Mouse (Mus musculus): ENCODE data around the gene Egfem1. TPM values are rescaled to one million over a fixed set of nuclear protein-coding genes. Genes with fewer than 3 reads are reported as not detected.

The Egfem1 gene
- polyA plus RNA-seq, 1 experiment from 2014 or later = 0.07 TPM

DNA sequence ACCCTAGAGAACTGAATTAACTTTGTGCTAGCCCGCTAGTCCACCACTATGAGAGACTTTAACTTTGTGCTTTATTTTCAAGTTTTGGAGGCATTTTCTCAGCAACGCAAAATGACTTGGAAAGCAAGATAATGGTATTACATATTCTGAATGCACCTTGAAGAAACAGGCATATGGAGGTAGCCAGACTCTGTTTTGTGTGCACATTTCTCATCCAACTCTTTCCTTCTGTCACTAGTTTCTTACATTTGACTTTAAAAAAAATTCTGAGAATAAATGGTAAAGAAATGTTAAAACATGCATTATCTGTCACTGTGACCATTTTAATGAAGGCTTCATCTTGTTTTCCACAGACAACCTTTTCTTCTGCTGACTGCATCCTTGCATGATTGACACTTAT, 339.8 kb downstream of the Egfem1 start:
- H3K4me1 ChIP-seq = no peaks in the 10 kb centered on the region
- H3K4me3 ChIP-seq = no peak overlapping the region
- WGBS (ENCODE audit: insufficient replicate concordance) = 68% methylated on average over 2 of the region's 2 CpGs
- H3K9ac ChIP-seq = no peak overlapping the region
- H3K27ac ChIP-seq = no peak overlapping the region
- no peaks in the 10 kb centered on the region for H3K9me3 ChIP-seq (replicated peaks)
- H3K4me2 ChIP-seq = no peak overlapping the region
- no peaks in the 10 kb centered on the region for H3K27me3 ChIP-seq (replicated peaks)
- no peaks in the 10 kb centered on the region for H3K36me3 ChIP-seq
- ATAC-seq = no peak

DNA sequence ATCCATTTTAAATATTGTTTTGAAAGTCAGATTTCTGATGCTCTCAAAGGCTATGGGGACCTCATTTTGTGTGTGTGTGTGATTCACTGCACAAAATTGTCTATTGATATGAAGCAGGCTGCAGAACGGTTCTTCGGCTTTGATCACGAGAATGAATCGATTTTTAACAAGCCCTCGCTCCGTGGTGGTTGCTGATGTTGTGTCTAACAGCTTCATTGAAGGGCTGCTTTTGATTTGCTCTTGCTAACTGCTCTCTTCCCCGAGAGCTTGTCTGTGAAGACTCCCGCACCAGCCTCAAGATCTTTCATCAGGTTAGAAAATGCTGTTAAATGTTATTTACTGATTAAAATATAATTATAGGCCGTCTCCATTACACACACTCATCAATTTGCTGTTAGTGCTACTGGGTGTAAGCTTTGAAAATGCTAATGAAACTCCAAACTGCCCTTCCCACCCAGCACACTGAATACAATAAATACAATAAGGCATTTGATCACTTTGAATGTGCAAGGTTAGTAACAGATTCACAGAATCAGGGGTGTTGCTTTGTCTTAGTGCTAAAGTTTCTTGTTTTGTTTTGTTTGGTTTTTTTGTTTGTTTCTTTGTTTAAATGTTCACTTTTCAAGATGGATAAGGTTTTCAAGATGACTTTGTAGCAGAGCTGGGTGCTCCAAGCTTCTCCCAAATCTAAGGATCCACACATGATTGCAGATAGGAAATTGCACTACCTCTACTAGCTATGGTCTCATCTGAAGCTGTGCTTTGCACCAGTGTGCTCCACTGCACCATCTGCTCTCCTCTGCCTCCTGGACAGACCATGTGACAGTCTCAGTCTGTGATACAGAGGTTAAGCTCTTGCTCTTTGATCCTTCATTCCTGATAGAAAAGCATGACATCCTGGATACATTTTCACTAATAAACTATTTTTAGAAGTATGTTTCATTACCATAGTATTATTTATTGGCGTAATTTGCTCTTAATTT, 350.6 kb downstream of the Egfem1 start:
- no peaks in the 10 kb centered on the region for H3K9me3 ChIP-seq (replicated peaks)
- H3K9ac ChIP-seq = no peak overlapping the region
- WGBS (ENCODE audit: insufficient replicate concordance) = 73% methylated on average over 10 of the region's 10 CpGs

DNA sequence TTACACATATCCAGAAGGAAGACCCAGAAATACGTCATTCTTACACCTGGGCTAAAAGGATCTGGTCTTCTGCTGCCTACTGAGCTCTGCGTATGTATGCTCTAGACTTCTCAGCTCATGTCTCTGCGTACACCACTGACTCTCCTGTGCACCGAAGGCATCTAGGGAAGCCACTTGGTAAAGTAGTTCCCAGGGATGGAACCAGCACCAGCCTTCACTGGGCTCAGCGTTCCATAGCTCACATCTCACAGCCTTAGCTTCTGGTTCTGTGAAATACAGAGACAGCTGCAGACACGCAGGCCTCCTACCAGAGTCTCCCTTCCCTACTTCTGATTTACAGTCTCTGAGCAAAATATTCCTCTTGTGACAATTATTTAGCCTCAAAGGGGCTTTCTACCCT, 361.2 kb downstream of the Egfem1 start:
- H3K27ac ChIP-seq = no peak overlapping the region
- H3K27me3 ChIP-seq (replicated peaks) = no peaks in the 10 kb centered on the region
- H3K9me3 ChIP-seq (replicated peaks) = no peaks in the 10 kb centered on the region
- H3K4me1 ChIP-seq = no peaks in the 10 kb centered on the region
- H3K4me3 ChIP-seq = no peak overlapping the region
- H3K4me2 ChIP-seq = no peak overlapping the region
- H3K9ac ChIP-seq = no peak overlapping the region
- ATAC-seq = no peak
- H3K36me3 ChIP-seq = no peaks in the 10 kb centered on the region
- 69% methylated on average over 6 of the region's 6 CpGs for WGBS (ENCODE audit: insufficient replicate concordance)

More for the DNA sequence above, 350.6 kb downstream of the Egfem1 start:
- Histone ChIP-seq H3K4me2 (no peak overlapping the region), H3K4me1 (no peaks in the 10 kb centered on the region), H3K36me3 (no peaks in the 10 kb centered on the region), H3K4me3 (no peak overlapping the region), H3K27ac (no peak overlapping the region), H3K27me3 (replicated peaks) (no peaks in the 10 kb centered on the region)
- ATAC-seq = no peak

DNA sequence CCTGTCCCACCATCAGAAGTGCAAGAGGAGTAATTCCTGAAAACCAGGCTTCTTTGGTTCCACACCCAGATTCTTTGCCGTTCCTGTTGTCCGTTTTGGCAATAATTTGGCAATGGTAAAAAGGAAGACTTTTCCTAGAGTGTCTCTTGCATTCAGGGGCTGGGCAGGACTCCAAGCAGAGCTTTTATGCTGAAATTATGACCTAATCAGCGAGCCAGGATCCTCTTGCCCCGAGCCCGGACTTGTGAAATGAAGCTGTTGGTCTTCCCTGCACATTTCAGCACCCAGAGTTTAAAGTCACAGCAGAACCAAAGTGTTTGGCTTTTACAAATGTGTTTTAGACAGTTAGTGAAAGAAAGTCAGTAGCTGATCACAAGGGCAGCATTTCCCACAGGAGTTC, 362.8 kb downstream of the Egfem1 start:
- Histone ChIP-seq H3K27me3 (replicated peaks) (no peaks in the 10 kb centered on the region), H3K4me1 (no peaks in the 10 kb centered on the region), H3K4me2 (no peak overlapping the region), H3K4me3 (no peak overlapping the region), H3K9me3 (replicated peaks) (no peaks in the 10 kb centered on the region), H3K27ac (no peak overlapping the region), H3K36me3 (no peaks in the 10 kb centered on the region), H3K9ac (no peak overlapping the region)
- WGBS (ENCODE audit: insufficient replicate concordance) = 59% methylated on average over 5 of the region's 5 CpGs
- ATAC-seq = no peak

- Histone ChIP-seq H3K27me3 (replicated peaks) (no peaks in the 10 kb centered on the region), H3K9me3 (replicated peaks) (no peaks in the 10 kb centered on the region), H3K4me3 (no peak overlapping the region), H3K9ac (no peak overlapping the region), H3K36me3 (no peaks in the 10 kb centered on the region), H3K4me2 (no peak overlapping the region), H3K27ac (no peak overlapping the region), H3K4me1 (no peaks in the 10 kb centered on the region)
- ATAC-seq = no peak
- WGBS (ENCODE audit: insufficient replicate concordance) = 26% methylated on average over 3 of the region's 3 CpGs
Measured at GRCm38 (mm10) chr3:29446081-29446480, 364.3 kb downstream of the Egfem1 start.

DNA sequence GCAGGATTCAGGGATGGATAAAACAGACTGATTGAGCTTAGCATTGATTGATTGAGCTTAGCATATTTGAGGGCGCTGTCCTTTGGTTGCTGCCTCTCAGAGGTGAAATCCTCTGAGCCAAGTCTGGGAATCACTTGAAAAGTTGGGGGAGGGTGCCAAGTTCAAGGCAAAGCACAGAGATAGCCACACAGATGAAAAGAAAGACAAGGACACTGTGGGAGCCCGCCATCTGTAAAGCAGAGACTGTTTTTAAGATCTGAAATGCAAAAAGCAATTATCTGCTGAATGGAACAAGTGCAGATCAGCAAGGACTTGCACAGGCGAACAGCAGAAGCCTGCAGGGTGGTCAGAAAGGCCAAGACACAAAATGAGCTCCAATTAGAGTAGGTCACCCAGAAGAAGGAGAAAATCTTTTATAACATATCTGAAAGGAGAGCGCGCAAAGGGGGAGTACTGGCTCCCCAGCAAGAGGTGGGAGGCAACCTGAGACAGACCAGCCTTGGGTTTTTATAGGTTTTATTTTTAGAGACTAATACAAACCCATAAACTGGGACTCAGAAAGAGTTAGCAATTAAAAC, 367.1 kb downstream of the Egfem1 start:
- Histone ChIP-seq H3K4me1 (no peaks in the 10 kb centered on the region), H3K9ac (no peak overlapping the region), H3K9me3 (replicated peaks) (no peaks in the 10 kb centered on the region), H3K27me3 (replicated peaks) (no peaks in the 10 kb centered on the region), H3K4me3 (no peak overlapping the region), H3K36me3 (no peaks in the 10 kb centered on the region), H3K27ac (no peak overlapping the region), H3K4me2 (no peak overlapping the region)
- ATAC-seq = no peak
- 63% methylated on average over 5 of the region's 5 CpGs for WGBS (ENCODE audit: insufficient replicate concordance)

GRCm38 (mm10) chr3:29498211-29498610, 416.4 kb downstream of the Egfem1 start:
- Histone ChIP-seq H3K27ac (no peak overlapping the region), H3K4me2 (no peak overlapping the region), H3K4me1 (no peaks in the 10 kb centered on the region), H3K9ac (no peak overlapping the region), H3K27me3 (replicated peaks) (no peaks in the 10 kb centered on the region), H3K36me3 (no peaks in the 10 kb centered on the region), H3K4me3 (no peak overlapping the region), H3K9me3 (replicated peaks) (no peaks in the 10 kb centered on the region)
- 59% methylated on average over 2 of the region's 2 CpGs for WGBS (ENCODE audit: insufficient replicate concordance)
- no peak for ATAC-seq

- H3K9ac ChIP-seq = no peak overlapping the region
- H3K27ac ChIP-seq = no peak overlapping the region
- H3K36me3 ChIP-seq = no peaks in the 10 kb centered on the region
- H3K4me2 ChIP-seq = no peak overlapping the region
- H3K4me3 ChIP-seq = no peak overlapping the region
- no peaks in the 10 kb centered on the region for H3K27me3 ChIP-seq (replicated peaks)
- no peak for ATAC-seq
- no peaks in the 10 kb centered on the region for H3K9me3 ChIP-seq (replicated peaks)
- H3K4me1 ChIP-seq = no peaks in the 10 kb centered on the region
- 73% methylated on average over 6 of the region's 6 CpGs for WGBS (ENCODE audit: insufficient replicate concordance)
Measured at GRCm38 (mm10) chr3:29499188-29499587, 417.4 kb downstream of the Egfem1 start.

- Histone ChIP-seq H3K4me3 (no peak overlapping the region), H3K4me1 (no peaks in the 10 kb centered on the region), H3K9ac (no peak overlapping the region), H3K27me3 (replicated peaks) (no peaks in the 10 kb centered on the region), H3K4me2 (no peak overlapping the region), H3K36me3 (no peaks in the 10 kb centered on the region), H3K27ac (no peak overlapping the region), H3K9me3 (replicated peaks) (no peaks in the 10 kb centered on the region)
- whole genome bisulfite sequencing (ENCODE audit: insufficient replicate concordance) = 65% methylated on average over 11 of the region's 11 CpGs
- ATAC-seq = no peak
Measured at GRCm38 (mm10) chr3:29525298-29525962, 443.6 kb downstream of the Egfem1 start.

DNA sequence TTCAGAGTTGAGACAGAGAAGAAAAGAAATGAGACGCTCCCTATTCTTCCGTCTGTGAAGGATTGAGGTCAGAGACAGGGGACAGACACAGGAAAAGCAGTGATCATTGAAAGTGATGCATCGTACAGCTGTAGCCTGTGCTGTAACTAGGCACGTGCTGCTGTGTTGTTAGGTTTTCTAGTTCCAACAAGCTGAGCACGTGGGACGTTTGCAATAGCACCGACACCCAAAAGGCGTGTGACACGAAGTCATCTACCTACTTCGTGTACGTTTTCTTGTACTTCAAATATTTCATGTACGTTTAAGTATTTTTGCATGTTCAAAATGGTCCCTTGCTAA, 444.1 kb downstream of the Egfem1 start:
- no peaks in the 10 kb centered on the region for H3K36me3 ChIP-seq
- 83% methylated on average over 12 of the region's 12 CpGs for WGBS (ENCODE audit: insufficient replicate concordance)
- ATAC-seq = no peak
- H3K27me3 ChIP-seq (replicated peaks) = no peaks in the 10 kb centered on the region
- no peak overlapping the region for H3K4me2 ChIP-seq
- H3K27ac ChIP-seq = no peak overlapping the region
- no peaks in the 10 kb centered on the region for H3K9me3 ChIP-seq (replicated peaks)
- H3K9ac ChIP-seq = no peak overlapping the region
- no peaks in the 10 kb centered on the region for H3K4me1 ChIP-seq
- no peak overlapping the region for H3K4me3 ChIP-seq

DNA sequence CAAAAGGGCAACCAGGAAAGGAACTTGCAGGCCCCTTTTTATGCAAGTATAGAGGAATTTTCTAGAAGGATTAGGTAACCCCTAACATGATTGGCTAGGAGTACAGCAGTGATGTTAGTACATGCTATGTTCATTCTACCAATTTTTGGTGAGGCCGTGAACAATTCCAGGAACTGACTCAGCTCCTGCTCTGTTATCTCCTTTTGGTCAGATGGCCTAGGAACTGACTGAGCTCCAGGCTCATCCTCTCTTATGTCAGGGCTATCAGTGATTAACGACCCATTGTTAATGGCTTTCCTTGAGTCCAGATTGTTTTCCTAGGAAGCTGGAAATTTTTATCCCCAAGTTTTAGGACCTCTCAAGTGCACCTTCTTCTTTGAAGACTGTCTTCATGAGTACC, 457.4 kb downstream of the Egfem1 start:
- no peaks in the 10 kb centered on the region for H3K9me3 ChIP-seq (replicated peaks)
- no peaks in the 10 kb centered on the region for H3K27me3 ChIP-seq (replicated peaks)
- H3K4me1 ChIP-seq = no peaks in the 10 kb centered on the region
- WGBS (ENCODE audit: insufficient replicate concordance) = 28% methylated on average over 2 of the region's 2 CpGs
- no peaks in the 10 kb centered on the region for H3K36me3 ChIP-seq
- no peak overlapping the region for H3K27ac ChIP-seq
- ATAC-seq = no peak
- H3K4me3 ChIP-seq = no peak overlapping the region
- H3K9ac ChIP-seq = no peak overlapping the region
- H3K4me2 ChIP-seq = no peak overlapping the region

GRCm38 (mm10) chr3:29539902-29540301, 458.1 kb downstream of the Egfem1 start:
- ATAC-seq = no peak
- no peaks in the 10 kb centered on the region for H3K4me1 ChIP-seq
- no peak overlapping the region for H3K4me3 ChIP-seq
- no peak overlapping the region for H3K27ac ChIP-seq
- H3K9me3 ChIP-seq (replicated peaks) = no peaks in the 10 kb centered on the region
- WGBS (ENCODE audit: insufficient replicate concordance) = 19% methylated on average over 1 of the region's 1 CpGs
- H3K4me2 ChIP-seq = no peak overlapping the region
- no peak overlapping the region for H3K9ac ChIP-seq
- H3K27me3 ChIP-seq (replicated peaks) = no peaks in the 10 kb centered on the region
- H3K36me3 ChIP-seq = no peaks in the 10 kb centered on the region
